Mouse (Mus musculus) C2C12 (cell line): ENCODE results near the gene Fkrp. TPM values are rescaled to one million over a fixed set of nuclear protein-coding genes. Genes with fewer than 3 reads are reported as not detected.

Experiments used
- H3K27me3 ChIP-seq: one replicate; pipeline ENCODE4 v1.6.1; 2011; ENCODE audit not compliant: control insufficient read depth, insufficient read depth, insufficient read length
- H3K36me3 ChIP-seq: one replicate; pipeline ENCODE4 v1.6.1; 2011; ENCODE audit not compliant: control insufficient read depth, insufficient read depth
- H3K4me3 ChIP-seq: one replicate; pipeline ENCODE4 v1.5.1; 2011; ENCODE audit warnings: mild to moderate bottlenecking, control low read depth; ENCODE audit not compliant: poor library complexity, insufficient read depth, severe bottlenecking
- H3K79me2 ChIP-seq: one replicate; pipeline ENCODE4 v1.6.1; 2011; ENCODE audit not compliant: control insufficient read depth, insufficient read depth
- H3K79me3 ChIP-seq: one replicate; pipeline ENCODE4 v1.6.1; 2011; ENCODE audit warnings: low read depth, control low read depth
- H3ac ChIP-seq: one replicate; pipeline ENCODE3; 2011; ENCODE audit warnings: low read depth; ENCODE audit not compliant: control insufficient read depth, insufficient read length
- CEBPB ChIP-seq: IDR thresholded peaks from one replicate; pipeline ENCODE4 v1.6.1; 2011; ENCODE audit warnings: low read depth, mild to moderate bottlenecking, control low read depth, moderate library complexity
- CTCF ChIP-seq: IDR thresholded peaks from one replicate; pipeline ENCODE4 v1.5.1; 2011; ENCODE audit not compliant: control insufficient read depth, insufficient read depth, insufficient read length
- FOSL1 ChIP-seq: IDR thresholded peaks from one replicate; pipeline ENCODE4 v1.8.0; 2011; ENCODE audit warnings: mild to moderate bottlenecking, low read length; ENCODE audit not compliant: poor library complexity, insufficient read depth, severe bottlenecking
- MAX ChIP-seq: IDR thresholded peaks from one replicate; pipeline ENCODE4 v1.6.1; 2011; ENCODE audit warnings: mild to moderate bottlenecking, control low read depth
- MYOD1 ChIP-seq: IDR thresholded peaks from one replicate; pipeline ENCODE4 v1.6.1; 2011; ENCODE audit warnings: low read depth; ENCODE audit not compliant: control insufficient read depth, insufficient read length
- MYOG ChIP-seq: IDR thresholded peaks from one replicate; pipeline ENCODE4 v1.6.1; 2011; ENCODE audit not compliant: control insufficient read depth, insufficient read length; ENCODE audit errors: extremely low read depth
- USF1 ChIP-seq: IDR thresholded peaks from one replicate; pipeline ENCODE4 v1.6.1; 2011; ENCODE audit warnings: low read depth, mild to moderate bottlenecking, control low read depth, moderate library complexity
- polyA plus RNA-seq: library from polyadenylated mRNA; unstranded; fragments of >200 nt; fragmentation: generic; extraction: Trizol; gene quantifications from one replicate; pipeline ENCODE4 v1.2.1, GENCODE M21; 2012; ENCODE audit warnings: missing spikeins

Gene Fkrp
- polyA plus RNA-seq, 1 experiment, result 28.9 TPM

DNA sequence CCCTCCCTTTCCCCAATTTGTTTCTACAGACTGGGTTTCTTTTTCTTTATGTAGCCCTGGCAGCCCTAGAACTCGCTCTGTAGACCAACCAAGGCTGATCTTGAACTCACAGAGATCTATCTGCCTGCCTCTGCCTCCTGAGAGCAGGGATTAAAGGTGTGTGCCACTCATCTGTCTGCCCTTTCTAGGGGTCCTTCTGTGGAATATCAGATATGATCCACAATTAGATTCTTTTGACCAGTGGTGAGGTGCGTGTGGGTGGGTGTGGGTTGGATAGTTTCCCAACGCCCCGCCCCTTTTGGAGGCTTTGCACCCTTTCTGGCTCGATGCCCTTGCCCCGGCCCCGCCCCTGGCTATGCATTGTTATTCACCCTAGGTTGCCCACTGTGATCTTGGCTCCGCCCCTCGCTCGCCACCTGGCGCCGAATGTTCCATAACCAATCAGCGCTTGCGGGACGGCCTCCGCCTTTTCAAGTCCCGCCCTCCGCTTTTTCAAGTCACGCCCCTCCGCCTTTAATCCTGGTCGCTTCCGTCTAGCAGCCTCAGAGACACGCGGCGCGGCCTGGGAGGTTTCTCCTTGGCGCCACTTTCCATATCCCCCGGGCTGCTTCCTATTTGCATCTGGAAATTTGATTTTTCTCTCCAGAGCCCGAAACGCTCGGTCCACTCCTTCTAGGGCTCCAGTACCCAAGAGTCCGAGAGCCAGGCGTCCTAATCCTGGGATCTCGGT, 35.5 kb downstream of the Fkrp start, which contains the start of gene Slc1a5:
Slc1a5 (plus strand) TSS at position 516 of the 730 bp plus-strand sequence.
- no peaks in the 10 kb centered on the region for H3K36me3 ChIP-seq
- peaks cover 37% of the 10 kb centered on the region for H3K79me2 ChIP-seq
- H3K79me3 ChIP-seq, result peaks cover 15% of the 10 kb centered on the region
- peak within 1 kb of the TSS; percentile 92 for H3ac ChIP-seq
- peak within 1 kb of the TSS; percentile 49 for H3K4me3 ChIP-seq
- no peak for TF ChIP-seq USF1
- TF ChIP-seq MAX, result no peak
- no peak for TF ChIP-seq FOSL1
- TF ChIP-seq MYOG, result no peak
- TF ChIP-seq MYOD1, result no peak
- TF ChIP-seq CTCF, result no peak
- TF ChIP-seq CEBPB, result no peak
- H3K27me3 ChIP-seq, result no peaks in the 10 kb centered on the region

GRCm38 (mm10) chr7:16780076-16780475, 36.5 kb downstream of the Fkrp start:
- Histone ChIP-seq H3K79me3 (peaks cover 15% of the 10 kb centered on the region), H3K36me3 (no peaks in the 10 kb centered on the region), H3ac (no peak overlapping the region), H3K27me3 (no peaks in the 10 kb centered on the region), H3K79me2 (peaks cover 34% of the 10 kb centered on the region), H3K4me3 (no peak overlapping the region)
- TF ChIP-seq MYOG (no peak), CTCF (no peak), FOSL1 (no peak), MYOD1 (no peak), USF1 (no peak), MAX (no peak), CEBPB (no peak)

DNA sequence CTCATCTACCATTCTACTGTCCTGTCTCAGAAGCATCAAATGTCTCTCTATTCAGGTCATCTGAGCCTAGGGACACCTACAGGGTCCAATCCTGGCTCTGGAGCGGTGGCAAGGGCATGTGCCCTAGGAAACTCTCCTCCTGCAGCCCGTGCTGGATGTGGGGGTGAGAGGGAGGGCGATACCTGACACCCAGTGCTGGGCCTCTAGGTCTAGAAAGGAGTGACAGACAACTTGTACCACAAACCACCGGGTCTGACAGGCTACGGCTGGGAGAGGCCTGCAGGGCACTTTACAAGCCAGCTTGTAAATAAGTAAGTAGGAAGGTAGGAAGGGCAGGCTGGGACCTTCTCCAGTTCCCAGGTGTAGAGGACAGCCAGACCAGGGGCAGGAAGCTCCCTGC, 40.6 kb downstream of the Fkrp start:
- H3K79me3 ChIP-seq, result no peaks in the 10 kb centered on the region
- H3K36me3 ChIP-seq, result no peaks in the 10 kb centered on the region
- no peaks in the 10 kb centered on the region for H3K27me3 ChIP-seq
- TF ChIP-seq FOSL1 (no peak), CEBPB (no peak), MYOG (no peak), MYOD1 (no peak), CTCF (no peak), USF1 (no peak), MAX (no peak)
- H3K79me2 ChIP-seq, result no peaks in the 10 kb centered on the region
- H3ac ChIP-seq, result no peak overlapping the region
- no peak overlapping the region for H3K4me3 ChIP-seq

DNA sequence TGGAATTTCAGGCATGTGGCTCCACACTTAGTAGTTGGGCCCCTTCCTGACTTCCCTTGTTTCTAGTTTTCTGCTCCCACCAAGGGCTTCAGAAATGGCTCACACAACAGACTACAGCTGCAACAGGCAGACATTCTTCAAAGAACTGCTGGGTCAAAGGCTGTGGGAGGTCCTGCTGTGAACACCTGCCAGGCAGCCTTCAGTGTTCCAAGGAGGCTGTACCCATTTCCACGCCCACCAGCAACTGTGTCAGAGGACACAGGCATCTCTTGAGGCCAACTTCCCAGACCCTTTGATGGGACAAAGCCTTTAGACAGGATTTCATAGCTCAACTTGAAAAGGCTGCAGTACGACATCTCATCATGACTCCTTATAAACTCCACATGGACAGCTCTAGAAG, 50.1 kb downstream of the Fkrp start:
- H3K4me3 ChIP-seq, result no peak overlapping the region
- H3K79me2 ChIP-seq, result no peaks in the 10 kb centered on the region
- H3ac ChIP-seq, result no peak overlapping the region
- TF ChIP-seq USF1 (no peak), MYOG (no peak), MYOD1 (no peak), MAX (no peak), CEBPB (no peak)
- H3K79me3 ChIP-seq, result no peaks in the 10 kb centered on the region
- H3K27me3 ChIP-seq, result no peaks in the 10 kb centered on the region
- no peaks in the 10 kb centered on the region for H3K36me3 ChIP-seq

GRCm38 (mm10) chr7:16763463-16764218, 52.9 kb downstream of the Fkrp start:
- no peaks in the 10 kb centered on the region for H3K36me3 ChIP-seq
- H3K79me2 ChIP-seq, result no peaks in the 10 kb centered on the region
- TF ChIP-seq USF1, result no peak
- TF ChIP-seq CTCF, result no peak
- no peak for TF ChIP-seq CEBPB
- no peak for TF ChIP-seq MYOG
- TF ChIP-seq MYOD1, result no peak
- TF ChIP-seq MAX, result no peak
- no peak for TF ChIP-seq FOSL1
- no peaks in the 10 kb centered on the region for H3K27me3 ChIP-seq
- no peak overlapping the region for H3K4me3 ChIP-seq
- no peaks in the 10 kb centered on the region for H3K79me3 ChIP-seq
- no peak overlapping the region for H3ac ChIP-seq

- no peaks in the 10 kb centered on the region for H3K79me3 ChIP-seq
- H3K36me3 ChIP-seq, result no peaks in the 10 kb centered on the region
- no peaks in the 10 kb centered on the region for H3K79me2 ChIP-seq
- TF ChIP-seq FOSL1 (no peak), CTCF (no peak), MYOD1 (no peak), MAX (no peak)
- H3K4me3 ChIP-seq, result no peak overlapping the region
- H3ac ChIP-seq, result no peak overlapping the region
- H3K27me3 ChIP-seq, result no peaks in the 10 kb centered on the region
Observed at GRCm38 (mm10) chr7:16761630-16762029, 54.9 kb downstream of the Fkrp start.
